Mouse (Mus musculus) heart, embryonic 15.5 days (tissue): Measurements from ENCODE around the gene Gak. TPM values are rescaled to one million over a fixed set of nuclear protein-coding genes. Genes with fewer than 3 reads are reported as not detected.

Experiments
- ATAC-seq: fragments of 200-750 bp; cut with Nextera tagmentation; replicated peaks from 2 replicates; pipeline ENCODE4 v1.8.0; 2017; ENCODE audit warnings: low read depth, moderate TSS enrichment; ENCODE audit not compliant: insufficient number of reproducible peaks, insufficient read depth, low FRiP score
- H3K27ac ChIP-seq: fragments of 300-500 bp; sonication (generic); 2 replicates; pipeline ENCODE4 v1.5.1; 2015; ENCODE audit warnings: mild to moderate bottlenecking, inconsistent platforms
- H3K27me3 ChIP-seq: fragments of 300-500 bp; sonication (generic); 2 replicates; pipeline ENCODE4 v1.6.1; 2015; ENCODE audit warnings: inconsistent platforms
- H3K36me3 ChIP-seq: fragments of 300-500 bp; sonication (generic); 2 replicates; pipeline ENCODE4 v1.6.1; 2015; ENCODE audit warnings: mild to moderate bottlenecking, inconsistent platforms
- H3K4me1 ChIP-seq: fragments of 300-500 bp; sonication (generic); replicated peaks from 2 replicates; pipeline ENCODE4 v1.6.1; 2015; ENCODE audit warnings: inconsistent platforms
- H3K4me2 ChIP-seq: fragments of 300-500 bp; sonication (generic); 2 replicates; pipeline ENCODE4 v1.6.1; 2015; ENCODE audit warnings: inconsistent platforms, mild to moderate bottlenecking, moderate library complexity
- H3K4me3 ChIP-seq: fragments of 300-500 bp; sonication (generic); 2 replicates; pipeline ENCODE4 v1.5.1; 2015; ENCODE audit warnings: mild to moderate bottlenecking, inconsistent platforms
- H3K9ac ChIP-seq: fragments of 300-500 bp; sonication (generic); 2 replicates; pipeline ENCODE4 v1.6.1; 2015; ENCODE audit warnings: mild to moderate bottlenecking, inconsistent platforms
- H3K9me3 ChIP-seq: fragments of 300-500 bp; sonication (generic); replicated peaks from 2 replicates; pipeline ENCODE4 v1.6.1; 2016; ENCODE audit warnings: inconsistent platforms
- WGBS: fragments of 180-500 bp; shearing (Covaris S2); methylation state at CpG from one replicate; pipeline ENCODE4 v1.1.7; 2015; ENCODE audit warnings: mixed read lengths; 5-methylcytosine and 5-hydroxymethylcytosine counted together
- polyA plus RNA-seq: library from polyadenylated mRNA; unstranded; fragments of >200 nt; fragmentation: Nextera tagmentation; extraction: Ambion mirVana; gene quantifications from 2 replicates; pipeline ENCODE4 v1.2.1, GENCODE M21; 2015

Gene Gak
- polyA plus RNA-seq, 1 experiment from 2014 or later = 23.6 TPM

GRCm38 (mm10) chr5:108549137-108549488, 80.4 kb downstream of the Gak start:
- Histone ChIP-seq H3K27ac (no peak overlapping the region), H3K4me3 (peak overlapping the region; percentile 39), H3K9ac (no peak overlapping the region), H3K4me2 (peak overlapping the region; percentile 71), H3K4me1 (peaks cover 11% of the 10 kb centered on the region), H3K36me3 (no peaks in the 10 kb centered on the region), H3K27me3 (peaks cover 38% of the 10 kb centered on the region), H3K9me3 (no peaks in the 10 kb centered on the region)
- no peak for ATAC-seq
- WGBS = 13% methylated on average over 7 of the region's 7 CpGs

- no peak overlapping the region for H3K9ac ChIP-seq
- H3K4me1 ChIP-seq = peaks cover 11% of the 10 kb centered on the region
- WGBS = 75% methylated on average over 5 of the region's 5 CpGs
- no peak overlapping the region for H3K4me2 ChIP-seq
- no peaks in the 10 kb centered on the region for H3K9me3 ChIP-seq
- no peaks in the 10 kb centered on the region for H3K36me3 ChIP-seq
- H3K27ac ChIP-seq = no peak overlapping the region
- H3K4me3 ChIP-seq = no peak overlapping the region
- peaks cover 38% of the 10 kb centered on the region for H3K27me3 ChIP-seq
- ATAC-seq = no peak
Measured at GRCm38 (mm10) chr5:108547636-108548035, 81.9 kb downstream of the Gak start.

DNA sequence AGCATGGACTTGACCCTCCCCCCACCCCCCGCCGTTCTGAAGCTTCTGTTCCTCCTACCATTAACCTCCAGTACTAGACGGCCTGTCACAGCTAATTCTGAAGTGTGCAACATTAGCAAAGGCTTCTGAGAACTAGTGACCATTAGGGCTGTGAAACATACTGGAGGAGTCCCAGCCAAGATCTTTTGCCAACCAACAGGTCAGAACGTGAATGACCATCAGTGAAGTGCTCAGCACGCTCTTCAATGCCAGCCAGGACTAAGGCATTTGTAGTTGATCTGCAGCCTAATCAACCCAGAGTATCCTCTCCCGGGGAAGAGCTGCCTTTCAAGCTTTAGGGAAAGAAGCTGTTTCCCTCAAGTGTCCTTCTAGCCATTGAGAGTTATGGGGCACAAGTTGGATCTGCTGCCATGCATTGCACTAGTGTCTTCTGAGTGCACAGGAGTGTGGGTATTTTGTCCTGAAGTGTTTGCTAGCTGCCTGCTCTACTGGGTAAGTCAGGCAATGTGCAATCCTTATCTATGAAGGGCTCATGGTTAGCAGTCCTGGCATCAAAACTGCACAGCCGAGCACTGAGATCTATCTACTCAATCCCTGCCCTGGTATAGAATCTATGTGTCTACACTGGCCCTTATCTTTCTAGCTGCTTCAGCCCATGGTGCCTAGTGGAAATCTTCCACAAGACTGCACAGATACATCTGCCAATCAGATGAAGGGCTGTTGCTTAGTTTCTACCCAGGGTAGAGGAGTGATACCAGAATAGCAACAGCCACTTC, 85.9 kb downstream of the Gak start:
- Histone ChIP-seq H3K36me3 (no peaks in the 10 kb centered on the region), H3K27me3 (peaks cover 10% of the 10 kb centered on the region), H3K4me2 (no peak overlapping the region), H3K4me1 (no peaks in the 10 kb centered on the region), H3K9me3 (no peaks in the 10 kb centered on the region), H3K27ac (no peak overlapping the region), H3K4me3 (no peak overlapping the region), H3K9ac (no peak overlapping the region)
- ATAC-seq = no peak
- WGBS = 56% methylated on average over 7 of the region's 7 CpGs

- WGBS = 87% methylated on average over 2 of the region's 2 CpGs
- no peak for ATAC-seq
- no peaks in the 10 kb centered on the region for H3K4me1 ChIP-seq
Measured at GRCm38 (mm10) chr5:108534188-108534587, 95.4 kb downstream of the Gak start.

GRCm38 (mm10) chr5:108522597-108522996, 107.0 kb downstream of the Gak start:
- H3K36me3 ChIP-seq = no peaks in the 10 kb centered on the region
- no peak for ATAC-seq
- H3K9ac ChIP-seq = no peak overlapping the region
- no peak overlapping the region for H3K4me2 ChIP-seq
- H3K27me3 ChIP-seq = no peaks in the 10 kb centered on the region
- no peaks in the 10 kb centered on the region for H3K9me3 ChIP-seq
- H3K4me1 ChIP-seq = no peaks in the 10 kb centered on the region
- no peak overlapping the region for H3K27ac ChIP-seq
- no peak overlapping the region for H3K4me3 ChIP-seq
- WGBS = 79% methylated on average over 3 of the region's 3 CpGs

More at GRCm38 (mm10) chr5:108534188-108534587, 95.4 kb downstream of the Gak start:
- Histone ChIP-seq H3K27ac (no peak overlapping the region), H3K27me3 (no peaks in the 10 kb centered on the region), H3K4me3 (no peak overlapping the region), H3K36me3 (no peaks in the 10 kb centered on the region), H3K9me3 (no peaks in the 10 kb centered on the region; the same call in 1 of the 2 replicates), H3K9ac (no peak overlapping the region), H3K4me2 (no peak overlapping the region)

DNA sequence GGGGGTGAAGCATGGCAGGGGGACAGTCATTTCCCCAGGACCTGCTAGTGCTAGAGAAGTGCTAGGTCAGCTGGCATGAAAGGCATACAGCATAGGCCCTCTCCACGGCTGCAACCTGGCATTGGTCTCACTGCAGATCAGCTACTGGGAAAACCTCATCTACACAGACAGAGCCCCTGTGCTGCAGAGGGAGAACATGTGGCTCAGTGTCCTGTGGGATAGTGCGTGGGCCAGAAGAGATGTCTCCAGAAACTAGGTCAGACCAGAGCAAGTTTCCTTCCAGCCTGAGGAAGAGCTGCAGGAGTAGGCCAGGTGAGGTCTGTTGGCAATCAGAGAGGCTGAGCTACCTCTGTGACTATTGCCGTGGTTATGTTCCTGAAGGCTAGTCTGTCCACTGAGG, 107.7 kb downstream of the Gak start:
- H3K27me3 ChIP-seq = no peaks in the 10 kb centered on the region
- H3K4me3 ChIP-seq = no peak overlapping the region
- no peak overlapping the region for H3K27ac ChIP-seq
- no peaks in the 10 kb centered on the region for H3K36me3 ChIP-seq
- H3K9me3 ChIP-seq = no peaks in the 10 kb centered on the region
- 67% methylated on average over 3 of the region's 3 CpGs for WGBS
- no peak overlapping the region for H3K4me2 ChIP-seq
- no peak overlapping the region for H3K9ac ChIP-seq
- no peaks in the 10 kb centered on the region for H3K4me1 ChIP-seq
- no peak for ATAC-seq

GRCm38 (mm10) chr5:108521016-108521415, 108.5 kb downstream of the Gak start:
- ATAC-seq = no peak
- 69% methylated on average over 2 of the region's 2 CpGs for WGBS
- Histone ChIP-seq H3K4me3 (no peak overlapping the region), H3K27ac (no peak overlapping the region), H3K4me2 (no peak overlapping the region), H3K9ac (no peak overlapping the region), H3K9me3 (no peaks in the 10 kb centered on the region), H3K27me3 (no peaks in the 10 kb centered on the region), H3K36me3 (no peaks in the 10 kb centered on the region), H3K4me1 (no peaks in the 10 kb centered on the region)

- Histone ChIP-seq H3K9me3 (no peaks in the 10 kb centered on the region), H3K27ac (no peak overlapping the region), H3K27me3 (no peaks in the 10 kb centered on the region), H3K4me1 (no peaks in the 10 kb centered on the region), H3K9ac (no peak overlapping the region), H3K4me3 (no peak overlapping the region), H3K4me2 (no peak overlapping the region), H3K36me3 (no peaks in the 10 kb centered on the region)
- ATAC-seq = no peak
- WGBS = 68% methylated on average over 7 of the region's 7 CpGs
Measured at GRCm38 (mm10) chr5:108520153-108520552, 109.4 kb downstream of the Gak start.

Other genes starting within 250 kb of the Gak start
- 0.19 and 0.20 TPM in 2 replicates for gene Pde6b, start 241.4 kb downstream of the Gak start, polyA plus RNA-seq
- gene Atp5k, start 195.3 kb downstream of the Gak start, polyA plus RNA-seq = 639 and 1,118 TPM in 2 replicates
- 0.35 and 0.43 TPM in 2 replicates for gene Mfsd7a, start 180.9 kb downstream of the Gak start, polyA plus RNA-seq
- gene Pcgf3, start 168.5 kb downstream of the Gak start, polyA plus RNA-seq = 15.2 and 17.9 TPM in 2 replicates
- 0.66 and 1.9 TPM in 2 replicates for gene Cplx1, start 79.7 kb downstream of the Gak start, polyA plus RNA-seq
- gene Tmem175, start within 50 bp of the Gak start, polyA plus RNA-seq = 14.1 and 18.9 TPM in 2 replicates
- 13.9 and 15.2 TPM in 2 replicates for gene Idua, start 30.6 kb upstream of the Gak start, polyA plus RNA-seq
- gene Dgkq, start 39.9 kb upstream of the Gak start, polyA plus RNA-seq = 6.7 and 7.4 TPM in 2 replicates
- gene Slc26a1, start 45.8 kb upstream of the Gak start, polyA plus RNA-seq = 0.29 and 0.71 TPM in 2 replicates
- 14.6 and 20.1 TPM in 2 replicates for gene Fgfrl1, start 62.6 kb upstream of the Gak start, polyA plus RNA-seq
- gene Rnf212, start 145.2 kb upstream of the Gak start, polyA plus RNA-seq = not detected in 2 replicates
- not detected in 2 replicates for gene Tmed11, start 165.6 kb upstream of the Gak start, polyA plus RNA-seq
- gene Vmn2r8, start 179.1 kb upstream of the Gak start, polyA plus RNA-seq = not detected in 2 replicates
- gene Vmn2r9, start 222.8 kb upstream of the Gak start, polyA plus RNA-seq = not detected in 2 replicates